Mouse (Mus musculus) hindbrain, embryonic 14.5 days (tissue): ENCODE measurements at regions not wholly inside any gene's neighbourhood (a gene's known extent, or its start where the extent isn't known, plus 50 kb on each side); places are given as distances from the start of the nearest gene placed in this dataset.

Experiments used
- ATAC-seq: fragments of 200-750 bp; cut with Nextera tagmentation; 2 replicates; pipeline ENCODE4 v1.8.0; 2017; ENCODE audit warnings: moderate number of reproducible peaks, mild to moderate bottlenecking, moderate TSS enrichment, moderate library complexity; ENCODE audit not compliant: low FRiP score
- DNase-seq: peaks from one replicate; pipeline ENCODE4 v3.0.0-alpha.2; 2015; ENCODE audit warnings: low spot score
- H3K27ac ChIP-seq: fragments of 300-500 bp; sonication (generic); 2 replicates; pipeline ENCODE4 v1.5.1; 2014; ENCODE audit warnings: mild to moderate bottlenecking, moderate library complexity
- H3K27me3 ChIP-seq: fragments of 300-500 bp; sonication (generic); 2 replicates; pipeline ENCODE4 v1.6.1; 2014; ENCODE audit warnings: mild to moderate bottlenecking, low read length, mixed read lengths; ENCODE audit not compliant: control insufficient read depth, insufficient read depth
- H3K36me3 ChIP-seq: fragments of 300-500 bp; sonication (generic); replicated peaks from 2 replicates; pipeline ENCODE4 v1.6.1; 2014; ENCODE audit not compliant: control insufficient read depth, insufficient read depth
- H3K4me1 ChIP-seq: fragments of 300-500 bp; sonication (generic); replicated peaks from 2 replicates; pipeline ENCODE4 v1.6.1; 2014; ENCODE audit warnings: antibody characterized with exemption, low read length, mixed read lengths; ENCODE audit not compliant: control insufficient read depth, insufficient read depth
- H3K4me2 ChIP-seq: fragments of 300-500 bp; sonication (generic); replicated peaks from 2 replicates; pipeline ENCODE4 v1.6.1; 2014; ENCODE audit warnings: mild to moderate bottlenecking, moderate library complexity
- H3K4me3 ChIP-seq: fragments of 300-500 bp; sonication (generic); replicated peaks from 2 replicates; pipeline ENCODE4 v1.5.1; 2014; ENCODE audit warnings: mild to moderate bottlenecking, low read length
- H3K9ac ChIP-seq: fragments of 300-500 bp; sonication (generic); 2 replicates; pipeline ENCODE4 v1.6.1; 2014
- H3K9me3 ChIP-seq: fragments of 300-500 bp; sonication (generic); 2 replicates; pipeline ENCODE4 v1.6.1; 2016; ENCODE audit warnings: low read length; ENCODE audit not compliant: control insufficient read depth
- WGBS: fragments of 180-500 bp; shearing (Covaris S2); extraction: QIAGEN DNeasy Blood & Tissue Kit; methylation state at CpG from one replicate; pipeline ENCODE4 v1.1.7; 2014; 5-methylcytosine and 5-hydroxymethylcytosine counted together

- 71% methylated on average over 11 of the region's 11 CpGs for WGBS
- DNase-seq (no peak), ATAC-seq (no peak)
- H3K27ac ChIP-seq = no peak overlapping the region
- H3K9me3 ChIP-seq = peaks cover 7% of the 10 kb centered on the region; the same call in 1 of the 2 replicates
- H3K9ac ChIP-seq = no peak overlapping the region
- no peak overlapping the region for H3K4me2 ChIP-seq
- no peaks in the 10 kb centered on the region for H3K36me3 ChIP-seq
- H3K4me1 ChIP-seq = no peaks in the 10 kb centered on the region
- H3K27me3 ChIP-seq = no peaks in the 10 kb centered on the region
- H3K4me3 ChIP-seq = no peak overlapping the region
Measured at GRCm38 (mm10) chr5:106392213-106392612, 65.8 kb downstream of the Barhl2 start.

- Histone ChIP-seq H3K9me3 (peaks cover 7% of the 10 kb centered on the region; the same call in 1 of the 2 replicates), H3K4me3 (no peak overlapping the region), H3K27me3 (no peaks in the 10 kb centered on the region), H3K4me1 (peaks cover 7% of the 10 kb centered on the region; the same call in 1 of the 2 replicates), H3K4me2 (no peak overlapping the region), H3K36me3 (no peaks in the 10 kb centered on the region), H3K9ac (no peak overlapping the region), H3K27ac (no peak overlapping the region)
- DNase-seq = no peak
- ATAC-seq = no peak
- 72% methylated on average over 7 of the region's 7 CpGs for WGBS
Measured at GRCm38 (mm10) chr5:106386621-106387020, 71.3 kb downstream of the Barhl2 start.

- ATAC-seq (no peak), DNase-seq (no peak)
- Histone ChIP-seq H3K4me1 (peaks cover 7% of the 10 kb centered on the region; the same call in 1 of the 2 replicates), H3K4me2 (no peak overlapping the region), H3K4me3 (no peak overlapping the region), H3K36me3 (no peaks in the 10 kb centered on the region), H3K27me3 (no peaks in the 10 kb centered on the region), H3K9me3 (peaks cover 7% of the 10 kb centered on the region; the same call in 1 of the 2 replicates), H3K27ac (no peak overlapping the region), H3K9ac (no peak overlapping the region)
- WGBS = 71% methylated on average over 8 of the region's 8 CpGs
Measured at GRCm38 (mm10) chr5:106385838-106386237, 72.1 kb downstream of the Barhl2 start.

- 47% methylated on average over 6 of the region's 6 CpGs for WGBS
- Histone ChIP-seq H3K4me3 (no peak overlapping the region), H3K27me3 (no peaks in the 10 kb centered on the region), H3K9ac (no peak overlapping the region), H3K36me3 (no peaks in the 10 kb centered on the region), H3K4me2 (no peak overlapping the region), H3K4me1 (peaks cover 7% of the 10 kb centered on the region; the same call in 1 of the 2 replicates), H3K27ac (no peak overlapping the region), H3K9me3 (peaks cover 1% of the 10 kb centered on the region; the same call in 1 of the 2 replicates)
- DNase-seq (no peak), ATAC-seq (no peak)
Measured at GRCm38 (mm10) chr5:106385219-106385618, 72.7 kb downstream of the Barhl2 start.

GRCm38 (mm10) chr5:106384138-106384770 lies 73.7 kb downstream of the Barhl2 start:
- H3K27ac ChIP-seq = no peak overlapping the region
- no peak for DNase-seq
- no peaks in the 10 kb centered on the region for H3K36me3 ChIP-seq
- 47% methylated on average over 6 of the region's 6 CpGs for WGBS
- H3K4me1 ChIP-seq = peaks cover 7% of the 10 kb centered on the region; the same call in 1 of the 2 replicates
- H3K9me3 ChIP-seq = no peaks in the 10 kb centered on the region
- H3K9ac ChIP-seq = no peak overlapping the region
- ATAC-seq = no peak
- H3K4me2 ChIP-seq = no peak overlapping the region
- H3K4me3 ChIP-seq = no peak overlapping the region
- H3K27me3 ChIP-seq = no peaks in the 10 kb centered on the region

GRCm38 (mm10) chr5:106381919-106382318 lies 76.0 kb downstream of the Barhl2 start:
- Histone ChIP-seq H3K27me3 (no peaks in the 10 kb centered on the region; the same call in 1 of the 2 replicates), H3K4me2 (no peak overlapping the region), H3K9ac (no peak overlapping the region), H3K4me1 (peaks cover 7% of the 10 kb centered on the region; the same call in 1 of the 2 replicates), H3K4me3 (no peak overlapping the region), H3K36me3 (no peaks in the 10 kb centered on the region), H3K27ac (no peak overlapping the region), H3K9me3 (no peaks in the 10 kb centered on the region)
- DNase-seq = no peak
- no peak for ATAC-seq
- WGBS = 92% methylated on average over 3 of the region's 3 CpGs

GRCm38 (mm10) chr5:106380631-106381285 lies 77.2 kb downstream of the Barhl2 start:
- WGBS = 31% methylated on average over 9 of the region's 9 CpGs
- no peaks in the 10 kb centered on the region for H3K9me3 ChIP-seq
- no peaks in the 10 kb centered on the region; the same call in 1 of the 2 replicates for H3K27me3 ChIP-seq
- ATAC-seq (no peak), DNase-seq (no peak)
- H3K4me3 ChIP-seq = no peak overlapping the region
- H3K4me2 ChIP-seq = no peak overlapping the region
- peaks cover 7% of the 10 kb centered on the region; the same call in 1 of the 2 replicates for H3K4me1 ChIP-seq
- H3K36me3 ChIP-seq = no peaks in the 10 kb centered on the region
- H3K9ac ChIP-seq = no peak overlapping the region
- H3K27ac ChIP-seq = no peak overlapping the region

- no peaks in the 10 kb centered on the region; the same call in 1 of the 2 replicates for H3K27me3 ChIP-seq
- WGBS = 51% methylated on average over 25 of the region's 25 CpGs
- H3K36me3 ChIP-seq = no peaks in the 10 kb centered on the region
- ATAC-seq (peak; percentile 27; the same call in 1 of the 2 replicates), DNase-seq (peak; percentile 52)
- no peaks in the 10 kb centered on the region for H3K4me1 ChIP-seq
- H3K27ac ChIP-seq = no peak overlapping the region
- no peak overlapping the region for H3K4me2 ChIP-seq
- no peak overlapping the region for H3K4me3 ChIP-seq
- H3K9me3 ChIP-seq = peaks cover 13% of the 10 kb centered on the region; the same call in 1 of the 2 replicates
- no peak overlapping the region for H3K9ac ChIP-seq
Measured at GRCm38 (mm10) chr5:106376781-106377525, 81.0 kb downstream of the Barhl2 start.

GRCm38 (mm10) chr5:106367831-106368230 lies 90.1 kb downstream of the Barhl2 start:
- no peak overlapping the region for H3K27ac ChIP-seq
- DNase-seq (no peak), ATAC-seq (no peak; the same call in 1 of the 2 replicates)
- WGBS = 16% methylated on average over 9 of the region's 9 CpGs
- 0 out of 2 replicates have a peak, but pooled peaks cover 3% of the 10 kb centered on the region for H3K4me1 ChIP-seq
- no peaks in the 10 kb centered on the region for H3K36me3 ChIP-seq
- H3K27me3 ChIP-seq = peaks cover 3% of the 10 kb centered on the region; the same call in 1 of the 2 replicates
- H3K9ac ChIP-seq = no peak overlapping the region
- no peaks in the 10 kb centered on the region for H3K9me3 ChIP-seq
- no peak overlapping the region for H3K4me3 ChIP-seq
- no peak overlapping the region for H3K4me2 ChIP-seq
